Mouse (Mus musculus): ENCODE measurements around the gene Abr. TPM values are rescaled to one million over a fixed set of nuclear protein-coding genes. Genes with fewer than 3 reads are reported as not detected.

Abr gene
- total and polyA plus RNA-seq, 2 experiments from 2014 or later: 102 to 243 TPM

- H3K36me3 ChIP-seq (ENCODE audit: insufficient read depth, low read length): no peaks in the 10 kb centered on the region
- DNase-seq (ENCODE audit: low spot score) (no peak), ATAC-seq (ENCODE audit: low FRiP score) (no peak)
- no peak overlapping the region for H3K4me3 ChIP-seq (ENCODE audit: low read depth, low read length)
- H3K27me3 ChIP-seq (ENCODE audit: insufficient read depth, low read length): no peaks in the 10 kb centered on the region
- H3K27ac ChIP-seq (ENCODE audit: low read depth, low read length): no peak overlapping the region
- no peaks in the 10 kb centered on the region for H3K9me3 ChIP-seq (ENCODE audit: low read length)
- no peak overlapping the region for H3K9ac ChIP-seq (replicated peaks; ENCODE audit: low read length, poor library complexity, severe bottlenecking)
- peak; percentile 45 for TF ChIP-seq CTCF (IDR thresholded peaks at IDR 0.05)
- H3K4me1 ChIP-seq (ENCODE audit: insufficient read depth, low read length): no peaks in the 10 kb centered on the region
- no peak overlapping the region for H3K4me2 ChIP-seq (ENCODE audit: low read depth, low read length, poor library complexity, severe bottlenecking)
- WGBS: 83% methylated on average over 1 of the region's 1 CpGs
These were observed 235.0 kb downstream of the Abr start for GRCm38 (mm10) chr11:76387097-76387496.

GRCm38 (mm10) chr11:76385746-76386145 is 236.4 kb downstream of the Abr start:
- no peaks in the 10 kb centered on the region for H3K4me1 ChIP-seq (ENCODE audit: insufficient read depth, low read length)
- ATAC-seq (ENCODE audit: low FRiP score) (no peak), DNase-seq (ENCODE audit: low spot score) (no peak)
- H3K27me3 ChIP-seq (ENCODE audit: insufficient read depth, low read length): no peaks in the 10 kb centered on the region
- H3K9ac ChIP-seq (replicated peaks; ENCODE audit: low read length, poor library complexity, severe bottlenecking): no peak overlapping the region
- WGBS: 53% methylated on average over 3 of the region's 3 CpGs
- no peak overlapping the region for H3K4me2 ChIP-seq (ENCODE audit: low read depth, low read length, poor library complexity, severe bottlenecking)
- H3K4me3 ChIP-seq (ENCODE audit: low read depth, low read length): no peak overlapping the region
- H3K36me3 ChIP-seq (ENCODE audit: insufficient read depth, low read length): no peaks in the 10 kb centered on the region
- no peak for TF ChIP-seq CTCF (IDR thresholded peaks at IDR 0.05)
- no peaks in the 10 kb centered on the region for H3K9me3 ChIP-seq (ENCODE audit: low read length)
- H3K27ac ChIP-seq (ENCODE audit: low read depth, low read length): no peak overlapping the region

DNA sequence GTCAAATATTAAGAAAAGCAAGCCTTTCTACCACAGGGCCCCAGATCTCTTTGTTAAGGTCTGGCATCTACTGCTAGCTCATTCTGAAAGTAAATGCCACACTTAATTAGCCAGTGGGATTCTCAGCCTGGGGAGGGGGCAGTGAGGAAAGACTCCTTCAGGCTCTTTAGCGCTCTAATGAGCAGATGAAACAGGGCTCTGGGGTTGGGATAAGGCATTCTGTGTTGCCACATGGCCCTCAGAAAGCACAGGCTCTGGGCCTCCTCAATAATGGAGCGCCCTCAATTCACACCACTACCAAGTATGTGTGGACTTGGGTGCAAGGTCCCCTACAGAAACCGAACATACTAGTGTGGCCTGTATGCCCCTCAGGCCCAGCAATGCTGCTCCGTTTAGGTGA is 237.1 kb downstream of the Abr start:
- no peak overlapping the region for H3K4me2 ChIP-seq (ENCODE audit: low read depth, low read length, poor library complexity, severe bottlenecking)
- ATAC-seq (ENCODE audit: low FRiP score) (no peak), DNase-seq (ENCODE audit: low spot score) (no peak)
- WGBS: 60% methylated on average over 4 of the region's 4 CpGs
- no peaks in the 10 kb centered on the region for H3K27me3 ChIP-seq (ENCODE audit: insufficient read depth, low read length)
- TF ChIP-seq CTCF (IDR thresholded peaks at IDR 0.05): no peak
- no peak overlapping the region for H3K4me3 ChIP-seq (ENCODE audit: low read depth, low read length)
- H3K9me3 ChIP-seq (ENCODE audit: low read length): no peaks in the 10 kb centered on the region
- no peak overlapping the region for H3K27ac ChIP-seq (ENCODE audit: low read depth, low read length)
- H3K36me3 ChIP-seq (ENCODE audit: insufficient read depth, low read length): no peaks in the 10 kb centered on the region
- H3K9ac ChIP-seq (replicated peaks; ENCODE audit: low read length, poor library complexity, severe bottlenecking): no peak overlapping the region
- no peaks in the 10 kb centered on the region for H3K4me1 ChIP-seq (ENCODE audit: insufficient read depth, low read length)

- TF ChIP-seq CTCF (IDR thresholded peaks at IDR 0.05): no peak
These were observed 237.8 kb downstream of the Abr start for GRCm38 (mm10) chr11:76384307-76384706.

GRCm38 (mm10) chr11:76382711-76383324 is 239.3 kb downstream of the Abr start:
- Histone ChIP-seq H3K9ac (replicated peaks; ENCODE audit: low read length, poor library complexity, severe bottlenecking) (no peak overlapping the region), H3K27ac (ENCODE audit: low read depth, low read length) (no peak overlapping the region), H3K36me3 (ENCODE audit: insufficient read depth, low read length) (no peaks in the 10 kb centered on the region), H3K9me3 (ENCODE audit: low read length) (no peaks in the 10 kb centered on the region), H3K4me2 (ENCODE audit: low read depth, low read length, poor library complexity, severe bottlenecking) (no peak overlapping the region), H3K4me3 (ENCODE audit: low read depth, low read length) (no peak overlapping the region), H3K27me3 (ENCODE audit: insufficient read depth, low read length) (no peaks in the 10 kb centered on the region), H3K4me1 (ENCODE audit: insufficient read depth, low read length) (no peaks in the 10 kb centered on the region)
- 22% methylated on average over 13 of the region's 13 CpGs for WGBS
- DNase-seq (ENCODE audit: low spot score): no peak
- TF ChIP-seq CTCF (IDR thresholded peaks at IDR 0.05): no peak
- ATAC-seq (ENCODE audit: low FRiP score): no peak

More at GRCm38 (mm10) chr11:76384307-76384706, 237.8 kb downstream of the Abr start:
- Histone ChIP-seq H3K4me3 (ENCODE audit: low read depth, low read length) (no peak overlapping the region), H3K4me1 (ENCODE audit: insufficient read depth, low read length) (no peaks in the 10 kb centered on the region), H3K4me2 (ENCODE audit: low read depth, low read length, poor library complexity, severe bottlenecking) (no peak overlapping the region), H3K36me3 (ENCODE audit: insufficient read depth, low read length) (no peaks in the 10 kb centered on the region), H3K9ac (replicated peaks; ENCODE audit: low read length, poor library complexity, severe bottlenecking) (no peak overlapping the region), H3K27ac (ENCODE audit: low read depth, low read length) (no peak overlapping the region; the same call in 1 of the 2 replicates), H3K27me3 (ENCODE audit: insufficient read depth, low read length) (no peaks in the 10 kb centered on the region), H3K9me3 (ENCODE audit: low read length) (no peaks in the 10 kb centered on the region)
- ATAC-seq (ENCODE audit: low FRiP score) (no peak), DNase-seq (ENCODE audit: low spot score) (peak; percentile 40)
- WGBS: 58% methylated on average over 5 of the region's 5 CpGs

DNA sequence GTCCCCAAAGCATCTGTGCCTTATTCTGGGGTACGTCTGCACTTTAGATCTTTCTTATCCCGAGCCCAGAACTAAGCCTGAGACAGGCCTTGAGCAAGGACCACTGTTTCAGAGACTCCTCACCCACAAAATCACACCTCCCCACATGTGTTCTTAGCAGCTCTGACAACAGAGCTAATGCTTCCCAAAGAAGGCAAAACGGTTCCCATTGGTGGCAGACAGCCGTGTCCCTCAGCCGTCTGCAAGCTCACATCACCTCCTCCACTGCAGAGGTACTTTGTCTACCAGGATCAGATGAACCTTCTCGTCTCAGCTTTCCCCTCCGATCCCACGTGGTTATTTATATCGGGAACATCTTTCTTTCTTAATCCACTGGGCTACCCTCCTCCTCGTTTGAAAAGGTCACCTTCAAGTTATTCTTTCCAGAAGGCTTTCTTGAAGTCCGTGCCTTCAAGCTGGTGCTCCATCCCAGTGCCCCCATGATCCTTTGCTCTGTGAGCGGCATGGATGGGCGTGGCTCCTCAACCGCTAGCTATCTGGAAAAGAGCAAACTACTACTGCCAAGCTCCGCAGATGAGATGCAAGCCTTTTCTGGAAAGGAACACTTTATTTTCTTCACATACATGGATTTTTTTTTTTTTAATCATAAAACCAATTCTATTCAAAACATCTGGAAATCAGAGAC is 240.8 kb downstream of the Abr start:
- Histone ChIP-seq H3K9ac (replicated peaks; ENCODE audit: low read length, poor library complexity, severe bottlenecking) (no peak overlapping the region), H3K27ac (ENCODE audit: low read depth, low read length) (no peak overlapping the region), H3K9me3 (ENCODE audit: low read length) (no peaks in the 10 kb centered on the region), H3K36me3 (ENCODE audit: insufficient read depth, low read length) (no peaks in the 10 kb centered on the region), H3K4me1 (ENCODE audit: insufficient read depth, low read length) (no peaks in the 10 kb centered on the region), H3K4me2 (ENCODE audit: low read depth, low read length, poor library complexity, severe bottlenecking) (no peak overlapping the region), H3K27me3 (ENCODE audit: insufficient read depth, low read length) (no peaks in the 10 kb centered on the region), H3K4me3 (ENCODE audit: low read depth, low read length) (no peak overlapping the region)
- ATAC-seq (ENCODE audit: low FRiP score): no peak
- DNase-seq (ENCODE audit: low spot score): no peak
- TF ChIP-seq CTCF (IDR thresholded peaks at IDR 0.05): no peak
- 86% methylated on average over 15 of the region's 15 CpGs for WGBS

Measured in midbrain, postnatal 0 days (tissue).